Mouse (Mus musculus) liver, embryonic 15.5 days (tissue): ENCODE measurements around the gene Dclk1. TPM values are rescaled to one million over a fixed set of nuclear protein-coding genes. Genes with fewer than 3 reads are reported as not detected.

Experiments
- ATAC-seq: fragments of 200-750 bp; cut with Nextera tagmentation; 2 replicates; pipeline ENCODE4 v1.8.0; 2017; ENCODE audit warnings: moderate number of reproducible peaks, mild to moderate bottlenecking, moderate library complexity; ENCODE audit not compliant: insufficient read depth
- H3K27ac ChIP-seq: fragments of 300-500 bp; sonication (generic); replicated peaks from 2 replicates; pipeline ENCODE4 v1.5.1; 2015; ENCODE audit warnings: mild to moderate bottlenecking, inconsistent platforms
- H3K27me3 ChIP-seq: fragments of 300-500 bp; sonication (generic); 2 replicates; pipeline ENCODE4 v1.6.1; 2015; ENCODE audit warnings: mild to moderate bottlenecking, inconsistent platforms
- H3K36me3 ChIP-seq: fragments of 300-500 bp; sonication (generic); replicated peaks from 2 replicates; pipeline ENCODE4 v1.6.1; 2015; ENCODE audit warnings: moderate library complexity, mild to moderate bottlenecking, inconsistent platforms
- H3K4me1 ChIP-seq: fragments of 300-500 bp; sonication (generic); replicated peaks from 2 replicates; pipeline ENCODE4 v1.6.1; 2015; ENCODE audit warnings: inconsistent platforms
- H3K4me2 ChIP-seq: fragments of 300-500 bp; sonication (generic); 2 replicates; pipeline ENCODE4 v1.6.1; 2015; ENCODE audit warnings: moderate library complexity, mild to moderate bottlenecking, inconsistent platforms
- H3K4me3 ChIP-seq: fragments of 300-500 bp; sonication (generic); replicated peaks from 2 replicates; pipeline ENCODE4 v1.5.1; 2015; ENCODE audit warnings: mild to moderate bottlenecking, inconsistent platforms
- H3K9ac ChIP-seq: fragments of 300-500 bp; sonication (generic); 2 replicates; pipeline ENCODE4 v1.6.1; 2015; ENCODE audit warnings: moderate library complexity, mild to moderate bottlenecking, inconsistent platforms
- H3K9me3 ChIP-seq: fragments of 300-500 bp; sonication (generic); replicated peaks from 2 replicates; pipeline ENCODE4 v1.6.1; 2016; ENCODE audit warnings: inconsistent platforms
- WGBS: fragments of 180-500 bp; shearing (Covaris S2); methylation state at CpG from one replicate; pipeline ENCODE4 v1.1.7; 2015; ENCODE audit warnings: mixed read lengths; ENCODE audit not compliant: insufficient replicate concordance; 5-methylcytosine and 5-hydroxymethylcytosine counted together
- polyA plus RNA-seq: library from polyadenylated mRNA; unstranded; fragments of >200 nt; fragmentation: Nextera tagmentation; extraction: Ambion mirVana; gene quantifications from 2 replicates; pipeline ENCODE4 v1.2.1, GENCODE M21; 2015

The Dclk1 gene
- polyA plus RNA-seq, 1 experiment from 2014 or later: 1.6 TPM

DNA sequence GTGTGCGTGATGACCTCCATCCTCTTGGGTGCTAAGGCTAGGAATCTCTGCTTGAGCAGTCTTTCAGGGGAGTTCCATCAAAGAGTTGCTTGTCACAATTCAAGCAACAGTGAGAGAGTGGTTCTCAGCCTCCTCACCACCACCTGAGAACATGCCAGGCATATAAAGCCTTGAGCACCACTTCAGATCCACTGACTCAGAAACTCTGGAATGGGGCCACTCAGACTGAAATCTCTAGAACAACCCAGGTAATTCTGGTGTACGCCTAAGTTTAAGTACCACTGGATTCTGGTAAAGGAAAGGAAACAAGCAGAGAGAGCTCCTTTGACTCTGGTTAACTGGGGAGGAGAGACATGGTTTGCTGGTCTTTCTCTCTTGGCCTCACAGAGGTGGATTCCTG is 210.3 kb downstream of the Dclk1 start:
- Histone ChIP-seq H3K4me3 (no peak overlapping the region), H3K9me3 (no peaks in the 10 kb centered on the region), H3K9ac (no peak overlapping the region), H3K27me3 (no peaks in the 10 kb centered on the region), H3K4me1 (no peaks in the 10 kb centered on the region), H3K27ac (no peak overlapping the region), H3K4me2 (no peak overlapping the region), H3K36me3 (no peaks in the 10 kb centered on the region)
- ATAC-seq: no peak
- 69% methylated on average over 2 of the region's 2 CpGs for WGBS

DNA sequence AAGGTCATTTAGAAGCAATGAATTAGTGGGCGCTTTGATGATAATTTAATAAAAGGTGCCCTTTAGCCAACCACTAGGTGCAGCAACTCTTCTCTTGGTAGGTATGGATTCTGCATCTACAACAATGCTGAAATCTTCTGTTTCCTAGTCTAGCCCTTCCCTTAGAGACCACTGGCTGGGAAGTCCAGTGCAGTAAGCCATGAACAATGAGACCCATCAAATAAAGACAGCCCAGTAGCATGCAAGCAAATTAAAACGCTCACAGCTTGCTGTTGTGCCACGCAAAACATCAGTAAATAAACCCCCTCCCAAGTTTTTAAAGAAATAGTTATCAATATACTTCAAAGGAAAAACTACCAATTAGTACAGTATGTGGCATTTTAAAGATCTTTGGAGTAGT is 218.9 kb downstream of the Dclk1 start:
- Histone ChIP-seq H3K9me3 (no peaks in the 10 kb centered on the region), H3K27ac (no peak overlapping the region), H3K4me1 (no peaks in the 10 kb centered on the region), H3K27me3 (no peaks in the 10 kb centered on the region), H3K4me2 (no peak overlapping the region), H3K4me3 (no peak overlapping the region), H3K36me3 (no peaks in the 10 kb centered on the region), H3K9ac (no peak overlapping the region)
- ATAC-seq: no peak
- WGBS: 51% methylated on average over 3 of the region's 3 CpGs

DNA sequence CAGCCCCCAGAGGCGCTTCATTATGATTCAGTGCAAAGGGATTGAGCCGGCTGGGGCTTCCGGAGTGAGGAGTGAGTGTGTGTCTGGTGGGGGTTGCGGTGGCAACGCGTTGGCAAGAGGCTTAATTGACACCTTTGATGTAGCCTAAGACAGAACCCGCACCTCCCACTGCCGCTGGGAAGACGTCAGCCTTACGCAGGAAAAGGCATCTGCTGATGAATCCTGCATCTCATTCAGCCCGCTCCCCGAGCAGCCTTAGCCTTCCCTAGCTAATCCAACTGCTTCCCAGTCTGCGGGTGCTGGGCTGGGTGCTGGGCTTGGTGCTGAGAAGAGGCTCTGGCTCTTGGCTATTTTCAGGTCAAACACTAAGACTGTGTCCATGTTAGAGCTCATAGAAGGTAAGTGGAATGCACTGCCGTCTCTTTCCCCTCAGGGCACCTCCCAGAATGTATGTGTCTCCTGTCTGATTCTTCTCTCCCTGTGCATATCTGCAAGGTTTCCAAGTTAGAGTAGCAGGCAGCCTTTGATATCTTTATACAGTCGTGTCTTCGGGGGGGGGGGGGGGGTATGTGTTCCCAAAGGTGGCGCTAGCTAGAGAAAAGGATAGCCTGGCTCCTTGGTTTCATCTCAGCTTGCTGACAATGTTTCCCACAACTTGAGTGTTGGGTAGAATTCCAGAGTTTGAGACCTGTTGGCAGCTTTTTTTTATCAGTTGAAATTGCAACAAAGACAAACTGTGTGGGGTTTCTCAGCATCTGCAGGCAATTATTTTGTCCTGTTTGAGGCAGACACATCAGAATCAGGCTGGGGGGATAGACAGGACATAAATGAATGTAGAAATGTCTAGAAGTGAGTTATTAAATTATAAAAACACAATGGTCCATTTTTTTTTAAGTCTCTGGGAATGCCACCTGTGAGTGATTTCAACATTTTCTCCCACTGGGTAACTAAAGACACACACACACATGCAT is 219.8 kb downstream of the Dclk1 start:
- no peaks in the 10 kb centered on the region for H3K36me3 ChIP-seq
- no peak overlapping the region for H3K4me2 ChIP-seq
- no peak overlapping the region for H3K9ac ChIP-seq
- no peaks in the 10 kb centered on the region for H3K9me3 ChIP-seq
- no peaks in the 10 kb centered on the region for H3K4me1 ChIP-seq
- ATAC-seq: no peak
- WGBS: 6% methylated on average over 17 of the region's 17 CpGs
- no peak overlapping the region for H3K4me3 ChIP-seq
- H3K27ac ChIP-seq: no peak overlapping the region
- H3K27me3 ChIP-seq: no peaks in the 10 kb centered on the region

DNA sequence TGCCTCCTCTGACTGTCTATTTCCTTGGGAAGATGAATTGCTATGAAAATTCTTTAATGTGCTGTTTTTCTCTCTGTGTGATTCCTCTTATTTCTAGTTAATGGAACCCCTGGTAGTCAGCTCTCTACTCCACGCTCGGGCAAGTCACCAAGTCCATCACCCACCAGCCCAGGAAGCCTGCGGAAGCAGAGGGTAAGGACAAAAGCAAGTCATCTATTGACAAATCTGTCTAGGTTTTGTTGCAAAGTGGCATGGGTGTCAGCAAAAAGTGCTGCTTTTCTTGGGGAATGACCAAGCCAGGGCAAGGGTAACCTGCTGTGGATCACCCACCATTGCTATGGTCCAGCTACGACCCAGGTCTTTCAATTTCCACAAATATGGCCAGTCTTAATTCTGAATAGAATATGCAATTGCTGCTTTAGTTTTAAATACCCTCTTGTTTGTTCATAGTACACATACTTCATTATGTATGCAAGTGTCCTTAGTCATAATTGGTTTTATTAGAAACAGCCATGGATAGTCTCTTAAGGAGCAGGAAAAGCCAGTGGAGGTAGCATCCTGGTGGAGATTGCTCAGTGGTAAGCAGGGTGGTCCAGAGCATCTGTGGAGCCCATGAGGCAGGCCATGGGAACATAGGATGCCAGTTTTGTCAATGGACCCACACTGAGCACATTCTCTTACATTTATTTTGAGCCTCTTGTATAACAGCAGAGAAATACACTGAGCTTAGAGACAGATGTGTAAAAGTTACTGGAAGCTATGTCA is 220.9 kb downstream of the Dclk1 start:
- H3K27ac ChIP-seq: no peak overlapping the region
- 57% methylated on average over 4 of the region's 4 CpGs for WGBS
- no peaks in the 10 kb centered on the region for H3K4me1 ChIP-seq
- no peaks in the 10 kb centered on the region for H3K27me3 ChIP-seq
- no peak for ATAC-seq
- H3K9me3 ChIP-seq: no peaks in the 10 kb centered on the region
- no peaks in the 10 kb centered on the region for H3K36me3 ChIP-seq
- no peak overlapping the region for H3K9ac ChIP-seq
- no peak overlapping the region for H3K4me2 ChIP-seq
- no peak overlapping the region for H3K4me3 ChIP-seq

DNA sequence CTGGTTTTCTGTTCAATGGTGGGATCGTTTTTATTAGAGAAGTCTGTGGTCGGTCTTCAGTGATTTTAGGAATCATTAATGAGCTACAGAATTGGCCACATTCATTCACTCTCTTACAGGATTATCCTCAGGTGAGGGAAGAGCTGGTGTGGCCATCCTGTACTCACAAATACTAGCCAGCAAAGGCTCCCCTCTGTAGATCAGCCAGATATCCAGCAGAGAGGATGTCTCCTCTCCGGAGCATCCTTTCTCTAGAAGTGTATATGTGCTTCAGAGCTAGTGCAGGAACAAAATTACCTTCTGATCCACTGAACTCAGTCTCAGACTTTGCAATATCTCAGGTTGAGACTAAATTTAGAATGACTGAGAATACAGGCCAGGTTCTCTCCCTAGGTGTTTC is 222.1 kb downstream of the Dclk1 start:
- no peaks in the 10 kb centered on the region for H3K4me1 ChIP-seq
- H3K4me3 ChIP-seq: no peak overlapping the region
- H3K27me3 ChIP-seq: no peaks in the 10 kb centered on the region
- H3K4me2 ChIP-seq: no peak overlapping the region
- H3K36me3 ChIP-seq: no peaks in the 10 kb centered on the region
- ATAC-seq: no peak
- 58% methylated on average over 3 of the region's 3 CpGs for WGBS
- H3K27ac ChIP-seq: no peak overlapping the region
- H3K9me3 ChIP-seq: no peaks in the 10 kb centered on the region
- no peak overlapping the region for H3K9ac ChIP-seq

DNA sequence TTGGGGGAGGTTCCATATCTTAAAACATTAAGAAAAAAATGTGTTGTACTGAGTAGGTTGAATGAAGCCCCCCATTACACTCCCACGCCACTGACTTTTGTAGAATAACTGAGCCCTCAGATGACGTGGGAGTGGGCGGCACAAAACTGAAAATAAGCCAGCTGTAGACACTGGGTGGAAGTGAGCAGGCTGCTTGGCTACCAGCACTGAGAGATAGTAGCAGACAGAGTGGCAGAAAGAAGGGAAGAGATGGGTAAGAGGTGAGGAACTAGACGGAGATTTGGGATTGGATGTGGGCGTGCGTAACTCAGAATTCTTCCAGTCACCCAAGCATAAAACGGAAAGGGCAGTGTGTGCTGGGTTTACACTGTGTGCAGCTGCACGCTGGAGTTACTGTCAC is 223.6 kb downstream of the Dclk1 start:
- no peak overlapping the region for H3K4me2 ChIP-seq
- no peaks in the 10 kb centered on the region for H3K9me3 ChIP-seq
- H3K4me1 ChIP-seq: no peaks in the 10 kb centered on the region
- H3K4me3 ChIP-seq: no peak overlapping the region
- H3K27me3 ChIP-seq: no peaks in the 10 kb centered on the region
- H3K9ac ChIP-seq: no peak overlapping the region
- ATAC-seq: no peak
- 68% methylated on average over 8 of the region's 8 CpGs for WGBS
- H3K36me3 ChIP-seq: no peaks in the 10 kb centered on the region
- no peak overlapping the region for H3K27ac ChIP-seq

DNA sequence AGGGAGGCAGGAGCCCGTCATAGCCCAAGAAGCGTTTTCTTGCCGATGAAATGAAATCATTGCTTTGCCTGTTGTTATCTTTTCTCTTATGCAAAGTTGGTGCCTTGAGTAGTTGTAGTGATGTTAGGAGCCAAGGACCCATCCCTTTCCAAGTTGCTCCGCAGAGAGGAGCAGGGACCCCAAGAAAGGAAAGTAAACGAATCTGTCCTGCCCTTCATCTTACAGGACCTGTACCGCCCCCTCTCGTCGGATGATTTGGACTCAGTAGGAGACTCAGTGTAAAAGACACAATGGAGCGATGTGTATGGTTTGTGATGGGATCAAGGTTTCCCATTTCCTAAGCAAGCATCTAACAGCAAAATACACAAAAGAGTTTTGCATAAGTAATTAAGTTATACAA is 224.2 kb downstream of the Dclk1 start:
- H3K36me3 ChIP-seq: no peaks in the 10 kb centered on the region
- no peaks in the 10 kb centered on the region for H3K9me3 ChIP-seq
- WGBS: 67% methylated on average over 9 of the region's 9 CpGs
- no peak overlapping the region for H3K9ac ChIP-seq
- H3K27me3 ChIP-seq: no peaks in the 10 kb centered on the region
- no peak overlapping the region for H3K4me3 ChIP-seq
- no peaks in the 10 kb centered on the region for H3K4me1 ChIP-seq
- H3K27ac ChIP-seq: no peak overlapping the region
- no peak overlapping the region for H3K4me2 ChIP-seq
- ATAC-seq: no peak

DNA sequence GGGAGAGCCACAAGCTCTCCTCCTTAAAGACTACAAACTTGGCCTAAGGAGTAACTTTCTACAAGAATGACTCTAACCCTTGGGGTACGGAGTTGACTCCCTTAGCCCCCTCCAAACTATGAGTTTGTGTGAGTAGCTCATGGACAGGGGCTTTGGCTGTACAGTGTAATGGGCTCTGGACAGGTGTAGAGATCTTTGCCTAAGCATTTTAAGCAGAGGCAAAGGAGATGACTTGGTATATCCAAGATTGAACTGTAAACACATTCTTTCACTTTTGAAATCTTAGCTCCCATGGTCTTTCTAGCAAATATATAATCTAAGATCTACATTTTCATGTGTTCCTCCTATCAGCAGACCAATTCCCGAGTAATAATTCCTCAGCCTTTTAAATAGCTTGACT is 229.9 kb downstream of the Dclk1 start, which contains the start of gene Gm21954:
TSS of gene Gm21954 (minus strand) at position 101 of the 400 bp plus-strand sequence.
- 60% methylated on average over 2 of the region's 2 CpGs for WGBS
- H3K36me3 ChIP-seq: no peaks in the 10 kb centered on the region
- no peak within 1 kb of the TSS for H3K9ac ChIP-seq
- H3K4me3 ChIP-seq: no peak within 1 kb of the TSS
- H3K9me3 ChIP-seq: no peaks in the 10 kb centered on the region
- ATAC-seq: no peak
- H3K27me3 ChIP-seq: no peaks in the 10 kb centered on the region
- H3K4me1 ChIP-seq: no peaks in the 10 kb centered on the region
- H3K4me2 ChIP-seq: no peak within 1 kb of the TSS
- no peak within 1 kb of the TSS for H3K27ac ChIP-seq

DNA sequence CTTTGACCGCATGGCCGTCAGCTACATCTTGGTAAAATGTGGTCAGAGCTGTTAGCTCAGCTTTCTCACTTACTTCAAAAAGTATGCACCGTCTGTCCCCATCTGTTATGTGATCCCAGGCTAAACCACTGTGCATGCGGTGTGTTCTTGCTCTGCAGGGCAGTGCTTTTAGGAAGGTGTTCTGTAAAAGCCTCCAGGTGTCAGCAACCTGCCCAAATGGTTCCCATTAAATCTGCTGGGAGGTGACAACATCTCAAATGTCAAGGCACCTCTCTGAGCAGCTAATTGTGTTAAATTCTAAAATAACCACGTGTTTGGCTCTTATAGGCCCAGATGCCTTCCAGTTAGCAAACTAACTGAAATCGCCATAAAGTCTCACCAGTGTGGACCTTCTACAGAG is 231.0 kb downstream of the Dclk1 start:
- Histone ChIP-seq H3K9ac (no peak overlapping the region), H3K4me3 (no peak overlapping the region), H3K27me3 (no peaks in the 10 kb centered on the region), H3K36me3 (no peaks in the 10 kb centered on the region), H3K4me2 (no peak overlapping the region), H3K27ac (no peak overlapping the region), H3K4me1 (no peaks in the 10 kb centered on the region), H3K9me3 (no peaks in the 10 kb centered on the region)
- no peak for ATAC-seq
- 64% methylated on average over 6 of the region's 6 CpGs for WGBS

DNA sequence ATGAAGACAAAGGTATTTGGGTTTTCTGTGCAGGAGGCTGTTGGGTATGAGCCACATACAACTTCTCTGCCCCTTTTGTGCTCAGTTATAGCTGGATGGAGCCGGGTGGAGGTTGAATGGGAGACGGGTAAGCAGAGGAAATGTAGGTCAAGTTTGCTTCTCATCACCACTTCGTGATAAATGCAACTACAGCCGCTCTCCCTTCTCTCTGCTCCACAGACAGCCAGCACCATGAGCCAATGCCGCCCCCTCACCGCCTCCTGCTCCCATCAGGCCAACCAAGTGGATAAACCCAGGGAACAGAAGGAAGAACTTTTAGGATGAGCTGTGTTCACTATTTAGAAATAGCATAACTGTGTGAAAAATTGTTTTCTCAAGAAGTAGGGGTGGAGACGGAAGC is 234.5 kb downstream of the Dclk1 start:
- Histone ChIP-seq H3K9ac (no peak overlapping the region), H3K9me3 (no peaks in the 10 kb centered on the region), H3K27ac (no peak overlapping the region), H3K4me2 (no peak overlapping the region), H3K4me3 (no peak overlapping the region), H3K27me3 (no peaks in the 10 kb centered on the region), H3K36me3 (no peaks in the 10 kb centered on the region), H3K4me1 (no peaks in the 10 kb centered on the region)
- no peak for ATAC-seq
- WGBS: 69% methylated on average over 7 of the region's 7 CpGs

DNA sequence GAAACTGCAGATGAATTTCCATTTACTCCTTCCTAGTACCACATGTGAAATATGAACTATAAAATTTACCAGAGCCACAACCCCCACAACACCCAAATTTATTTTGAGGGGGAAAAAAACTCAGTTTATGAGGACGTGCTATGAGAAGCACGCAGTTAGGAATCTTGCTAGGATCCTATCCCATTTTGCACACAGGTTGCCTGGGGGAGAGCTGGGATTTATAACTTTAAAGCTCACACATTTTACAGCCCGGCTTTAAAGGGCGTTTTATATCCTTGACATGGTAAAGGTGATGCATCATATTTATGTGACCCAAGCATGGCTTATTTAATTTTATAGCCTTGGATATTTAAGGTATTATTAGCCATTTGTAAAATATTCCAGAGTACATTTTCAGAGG is 237.1 kb downstream of the Dclk1 start:
- no peaks in the 10 kb centered on the region for H3K36me3 ChIP-seq
- H3K9me3 ChIP-seq: no peaks in the 10 kb centered on the region
- 79% methylated on average over 4 of the region's 4 CpGs for WGBS

More for the DNA sequence above, 237.1 kb downstream of the Dclk1 start:
- Histone ChIP-seq H3K4me2 (no peak overlapping the region), H3K27ac (no peak overlapping the region), H3K27me3 (no peaks in the 10 kb centered on the region), H3K4me1 (no peaks in the 10 kb centered on the region), H3K4me3 (no peak overlapping the region), H3K9ac (no peak overlapping the region)
- ATAC-seq: no peak
